Comparison of ENCODE assay signal across 9 mouse cellular contexts in genomic region chrX:93299046-93299626, GRCm38 (mm10). TPM values are rescaled to one million over a fixed set of nuclear protein-coding genes. Genes with fewer than 3 reads are reported as not detected.
A peak's percentile ranks its signal among the peaks of the same experiment; 100 is the strongest.
DNase-seq lines count a peak whose midpoint lies in the region; ATAC-seq and TF ChIP-seq lines count a peak whose summit lies in the region.
"Had no signal": no experiment of that assay in that cellular context is flagged by ENCODE, and none has a peak within 500 bp of the region (broad histone marks: within the 10 kb centered on the region; RNA-seq: fewer than 3 reads in every experiment).

No protein-coding gene starts in this region.

- peak overlapping the region; percentile 50 for H3K4me2 ChIP-seq in embryonic facial prominence, embryonic 13.5 days
- peak overlapping the region; percentile 36 for H3K4me2 ChIP-seq in hindbrain, embryonic 16.5 days (ENCODE audit: low read length)
- peak overlapping the region; percentile 37 for H3K4me2 ChIP-seq in midbrain, embryonic 16.5 days (ENCODE audit: low read length)

- peaks cover 6% of the 10 kb centered on the region; the same call in 1 of the 2 replicates for H3K4me1 ChIP-seq in embryonic facial prominence, embryonic 13.5 days
- H3K4me1 ChIP-seq in hindbrain, embryonic 16.5 days (ENCODE audit: control insufficient read depth, insufficient read depth, low read depth, low read length), result no peaks in the 10 kb centered on the region; the same call in 1 of the 2 replicates
- H3K4me1 ChIP-seq in midbrain, embryonic 16.5 days (ENCODE audit: control insufficient read depth, insufficient read depth, low read length), result no peaks in the 10 kb centered on the region; the same call in 1 of the 2 replicates

- H3K27ac ChIP-seq in layer of hippocampus, adult 2 months, result 0 out of 2 replicates have a peak overlapping the region, but pooled peaks have one; percentile 36
- no peak overlapping the region for H3K27ac ChIP-seq in embryonic facial prominence, embryonic 13.5 days
- no peak overlapping the region for H3K27ac ChIP-seq in hindbrain, embryonic 16.5 days (ENCODE audit: low read depth, low read length)
- no peak overlapping the region for H3K27ac ChIP-seq in midbrain, embryonic 16.5 days (ENCODE audit: low read length)

- no peak overlapping the region for H3K9ac ChIP-seq in embryonic facial prominence, embryonic 13.5 days
- no peak overlapping the region for H3K9ac ChIP-seq in hindbrain, embryonic 16.5 days (ENCODE audit: low read depth, low read length)
- no peak overlapping the region for H3K9ac ChIP-seq in midbrain, embryonic 16.5 days (ENCODE audit: low read depth, low read length)

- DNase-seq in layer of hippocampus, adult 2 months (ENCODE audit: low spot score in 2 of 2), result no peak
- DNase-seq in layer of hippocampus, adult 8-10 months (ENCODE audit: low spot score in 2 of 2), result no peak
- no peak for DNase-seq in ovary, postnatal 36 days (ENCODE audit: low spot score)
- DNase-seq in spleen, postnatal 10 days (ENCODE audit: low spot score in 2 of 2), result no peak
- DNase-seq: lung, adult 18-20 months had no signal

- 0 out of 2 replicates have a peak, but pooled peaks have one; percentile 3 for TF ChIP-seq CTCF in layer of hippocampus, adult 2 months (conservative IDR thresholded peaks at IDR 0.05)

- H3K4me3 ChIP-seq in layer of hippocampus, adult 2 months, result peak overlapping the region; percentile 30; the same call in 1 of the 2 replicates
- peak overlapping the region; percentile 26 for H3K4me3 ChIP-seq in embryonic facial prominence, embryonic 13.5 days
- peak overlapping the region; percentile 22 for H3K4me3 ChIP-seq in hindbrain, embryonic 16.5 days (ENCODE audit: low read length)
- H3K4me3 ChIP-seq in midbrain, embryonic 16.5 days (ENCODE audit: low read depth, low read length), result peak overlapping the region; percentile 7; the same call in 1 of the 2 replicates

- no peaks in the 10 kb centered on the region for H3K9me3 ChIP-seq in embryonic facial prominence, embryonic 13.5 days
- H3K9me3 ChIP-seq in hindbrain, embryonic 16.5 days (ENCODE audit: control insufficient read depth, low read length), result peaks cover 2% of the 10 kb centered on the region; the same call in 1 of the 2 replicates
- H3K9me3 ChIP-seq in midbrain, embryonic 16.5 days (replicated peaks; ENCODE audit: control insufficient read depth, low read length, poor library complexity, severe bottlenecking), result no peaks in the 10 kb centered on the region

- no peak for ATAC-seq in embryonic facial prominence, embryonic 13.5 days (ENCODE audit: insufficient number of reproducible peaks, insufficient read depth, low FRiP score, low TSS enrichment, low read depth)
- ATAC-seq in hindbrain, embryonic 16.5 days, result no peak
- no peak for ATAC-seq in midbrain, embryonic 16.5 days
- ATAC-seq in erythroblast, adult 5-6 weeks (replicated peaks; ENCODE audit: low FRiP score, poor library complexity, severe bottlenecking), result no peak

- 17% methylated on average over 43 of the region's 43 CpGs for WGBS in embryonic facial prominence, embryonic 13.5 days
- WGBS in hindbrain, embryonic 16.5 days, result 17% methylated on average over 28 of the region's 43 CpGs
- WGBS in midbrain, embryonic 16.5 days, result 13% methylated on average over 33 of the region's 43 CpGs

- no peaks in the 10 kb centered on the region for H3K36me3 ChIP-seq in embryonic facial prominence, embryonic 13.5 days
- no peaks in the 10 kb centered on the region for H3K36me3 ChIP-seq in hindbrain, embryonic 16.5 days (ENCODE audit: control insufficient read depth, insufficient read depth, low read length)
- no peaks in the 10 kb centered on the region for H3K36me3 ChIP-seq in midbrain, embryonic 16.5 days (ENCODE audit: control insufficient read depth, insufficient read depth, low read length)

- peaks cover 91% of the 10 kb centered on the region for H3K27me3 ChIP-seq in embryonic facial prominence, embryonic 13.5 days
- H3K27me3 ChIP-seq in hindbrain, embryonic 16.5 days (replicated peaks; ENCODE audit: control insufficient read depth, insufficient read depth, low read length), result peaks cover 48% of the 10 kb centered on the region
- H3K27me3 ChIP-seq in midbrain, embryonic 16.5 days (ENCODE audit: control insufficient read depth, insufficient read depth, low read depth, low read length), result peaks cover 30% of the 10 kb centered on the region

RNA-seq across cellular contexts. Expression of gene Arx, which starts 12.9 kb away (rescaled TPM):
- 10 to 100 TPM; 18.3 to 19.3 TPM for total RNA-seq in layer of hippocampus, adult 2 months (2021)
- 10 to 100 TPM; 16.2 to 18.8 (median 17.7) TPM for total RNA-seq in layer of hippocampus, adult 8-10 months (2022)
- polyA plus RNA-seq in embryonic facial prominence, embryonic 13.5 days (2015; fragmentation: Nextera tagmentation; extraction: Ambion mirVana), result 0.08 and 0.32 TPM in 2 replicates
- polyA plus RNA-seq in hindbrain, embryonic 16.5 days (2015; fragmentation: Nextera tagmentation; extraction: Ambion mirVana), result 0.59 and 1.6 TPM in 2 replicates
- 3.7 and 8.5 TPM in 2 replicates for polyA plus RNA-seq in midbrain, embryonic 16.5 days (2015; fragmentation: Nextera tagmentation; extraction: Ambion mirVana)
- not detected in 2 replicates for total RNA-seq in erythroblast, adult 5-6 weeks (2015; ENCODE audit: low replicate concordance)
- not detected in 2 replicates for total RNA-seq in erythroblast, adult 5-6 weeks (2017; ENCODE audit: low replicate concordance)

Comparison
In these comparisons a context has a peak if more than half of its experiments do, and no peak if none do; other contexts are left out.
1. RNA of gene Arx, which starts 12.9 kb away (total RNA-seq): 18.3 to 19.3 TPM in layer of hippocampus, adult 2 months and 16.2 to 18.8 TPM in layer of hippocampus, adult 8-10 months; not detected in erythroblast, adult 5-6 weeks; every median in the first group is over 10 times any median in the second.
2. Peak in every context shown above with its lines, with median percentiles within 50 percentile points of each other: H3K4me3 ChIP-seq and H3K4me2 ChIP-seq.